Mouse (Mus musculus) midbrain, embryonic 15.5 days (tissue): Measurements from ENCODE around the gene Dab1. TPM values are rescaled to one million over a fixed set of nuclear protein-coding genes. Genes with fewer than 3 reads are reported as not detected.

Source experiments
- ATAC-seq: fragments of 200-750 bp; cut with Nextera tagmentation; replicated peaks from 2 replicates; pipeline ENCODE4 v1.8.0; 2017; ENCODE audit warnings: moderate TSS enrichment
- H3K27ac ChIP-seq: fragments of 300-500 bp; sonication (generic); 2 replicates; pipeline ENCODE4 v1.5.1; 2015; ENCODE audit warnings: mild to moderate bottlenecking, inconsistent platforms
- H3K27me3 ChIP-seq: fragments of 300-500 bp; sonication (generic); replicated peaks from 2 replicates; pipeline ENCODE4 v1.6.1; 2015; ENCODE audit warnings: inconsistent platforms
- H3K36me3 ChIP-seq: fragments of 300-500 bp; sonication (generic); replicated peaks from 2 replicates; pipeline ENCODE4 v1.6.1; 2015; ENCODE audit warnings: inconsistent platforms
- H3K4me1 ChIP-seq: fragments of 300-500 bp; sonication (generic); 2 replicates; pipeline ENCODE4 v1.6.1; 2015; ENCODE audit warnings: inconsistent platforms
- H3K4me2 ChIP-seq: fragments of 300-500 bp; sonication (generic); 2 replicates; pipeline ENCODE4 v1.6.1; 2015; ENCODE audit warnings: inconsistent platforms, mild to moderate bottlenecking, moderate library complexity
- H3K4me3 ChIP-seq: fragments of 300-500 bp; sonication (generic); 2 replicates; pipeline ENCODE4 v1.5.1; 2015; ENCODE audit warnings: mild to moderate bottlenecking, inconsistent platforms
- H3K9ac ChIP-seq: fragments of 300-500 bp; sonication (generic); 2 replicates; pipeline ENCODE4 v1.6.1; 2015; ENCODE audit warnings: mild to moderate bottlenecking, inconsistent platforms
- H3K9me3 ChIP-seq: fragments of 300-500 bp; sonication (generic); 2 replicates; pipeline ENCODE4 v1.6.1; 2016; ENCODE audit warnings: inconsistent platforms
- WGBS: fragments of 180-500 bp; shearing (Covaris S2); methylation state at CpG from one replicate; pipeline ENCODE4 v1.1.7; 2015; ENCODE audit warnings: mixed read lengths; 5-methylcytosine and 5-hydroxymethylcytosine counted together
- polyA plus RNA-seq: library from polyadenylated mRNA; unstranded; fragments of >200 nt; fragmentation: Nextera tagmentation; extraction: Ambion mirVana; gene quantifications from 2 replicates; pipeline ENCODE4 v1.2.1, GENCODE M21; 2015

The Dab1 gene
- polyA plus RNA-seq, 1 experiment from 2014 or later, result 135 TPM

DNA sequence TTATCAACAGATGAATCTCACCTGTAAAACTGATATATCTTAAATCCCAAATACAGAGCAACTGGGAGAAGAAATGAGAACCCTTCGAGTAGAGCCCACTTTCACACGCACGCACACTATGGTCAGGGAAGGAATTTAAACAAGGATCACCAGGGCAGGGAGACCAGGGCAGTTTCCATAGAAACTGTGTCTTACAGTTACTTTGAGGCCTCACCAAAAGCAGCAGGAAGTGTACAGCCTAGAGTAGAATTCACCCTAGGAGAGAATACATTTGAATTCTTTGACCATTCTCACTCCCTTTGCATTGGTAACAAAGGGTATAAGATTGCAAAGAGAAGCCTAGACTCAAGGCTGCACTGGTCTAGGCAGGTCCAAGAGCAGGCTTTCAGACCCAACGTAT is 1017.9 kb downstream of the Dab1 start:
- H3K27me3 ChIP-seq, result no peaks in the 10 kb centered on the region
- no peak overlapping the region for H3K9ac ChIP-seq
- H3K9me3 ChIP-seq, result no peaks in the 10 kb centered on the region
- no peak overlapping the region for H3K4me3 ChIP-seq
- no peak overlapping the region for H3K4me2 ChIP-seq
- WGBS, result 63% methylated on average over 4 of the region's 4 CpGs
- peaks cover 7% of the 10 kb centered on the region for H3K4me1 ChIP-seq
- ATAC-seq, result no peak
- no peak overlapping the region for H3K27ac ChIP-seq
- no peaks in the 10 kb centered on the region for H3K36me3 ChIP-seq

DNA sequence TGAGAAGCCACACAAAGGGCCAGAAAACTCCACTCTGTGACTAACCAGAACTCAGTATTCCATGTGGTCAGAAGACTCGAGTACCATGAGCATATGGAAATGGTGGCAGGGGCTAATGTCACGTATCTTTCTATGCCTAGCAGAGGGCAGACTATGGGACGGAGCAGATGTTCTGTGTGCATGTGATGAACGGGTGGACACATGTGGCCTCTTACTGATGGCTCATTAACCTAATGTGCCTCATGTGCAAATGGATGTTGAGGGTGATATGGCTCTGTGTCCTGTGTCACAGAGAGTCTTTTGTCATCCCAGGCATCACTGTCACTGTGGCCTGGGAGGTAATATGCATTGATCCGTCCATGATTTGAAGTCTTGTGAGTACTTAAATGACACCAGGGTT is 1021.5 kb downstream of the Dab1 start:
- WGBS, result 68% methylated on average over 5 of the region's 5 CpGs
- H3K27me3 ChIP-seq, result no peaks in the 10 kb centered on the region
- H3K9me3 ChIP-seq, result no peaks in the 10 kb centered on the region
- H3K4me2 ChIP-seq, result no peak overlapping the region
- H3K27ac ChIP-seq, result no peak overlapping the region
- H3K36me3 ChIP-seq, result no peaks in the 10 kb centered on the region
- peaks cover 30% of the 10 kb centered on the region for H3K4me1 ChIP-seq
- no peak overlapping the region for H3K4me3 ChIP-seq
- no peak for ATAC-seq
- H3K9ac ChIP-seq, result no peak overlapping the region

DNA sequence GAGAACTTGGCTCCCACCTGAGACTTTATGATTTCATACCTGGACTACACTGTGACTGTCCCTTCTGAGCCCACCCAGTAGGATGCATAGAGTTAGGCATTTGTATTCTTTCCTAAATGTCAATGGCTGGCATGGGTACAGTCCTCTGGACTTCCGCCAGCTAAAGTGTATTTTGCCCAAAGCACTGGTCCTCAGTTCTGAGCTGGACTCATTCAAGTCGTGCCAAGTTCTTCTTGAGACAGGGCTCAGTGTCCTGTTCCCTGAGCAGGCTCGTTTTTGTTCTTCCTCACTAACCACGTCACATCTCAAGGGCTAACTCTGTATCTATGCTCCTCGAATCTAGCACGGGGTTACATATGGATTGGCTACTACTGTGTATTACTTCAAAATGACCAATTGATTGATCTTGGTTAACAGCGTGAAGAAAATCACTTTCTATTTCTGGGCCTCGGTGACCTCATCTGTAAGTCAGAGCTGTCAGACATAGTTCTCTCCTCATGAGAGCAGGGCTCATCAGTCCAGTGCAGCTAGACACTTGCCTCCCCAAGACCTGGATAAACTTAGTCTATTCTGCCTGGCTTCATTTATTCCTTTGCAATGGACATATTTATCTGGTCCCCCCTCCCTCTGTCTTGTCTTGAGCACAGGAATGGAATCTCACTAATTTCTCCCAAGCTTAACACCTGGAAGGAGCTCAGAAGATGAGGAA is 1023.8 kb downstream of the Dab1 start:
- H3K4me1 ChIP-seq, result peaks cover 23% of the 10 kb centered on the region
- peak overlapping the region; percentile 49; the same call in 1 of the 2 replicates for H3K27ac ChIP-seq
- H3K9ac ChIP-seq, result no peak overlapping the region
- no peaks in the 10 kb centered on the region for H3K36me3 ChIP-seq
- ATAC-seq, result 0 out of 2 replicates have a peak, but pooled peaks have one; percentile 13
- no peak overlapping the region for H3K4me3 ChIP-seq
- no peaks in the 10 kb centered on the region for H3K27me3 ChIP-seq
- 80% methylated on average over 8 of the region's 8 CpGs for WGBS
- no peak overlapping the region for H3K4me2 ChIP-seq
- H3K9me3 ChIP-seq, result no peaks in the 10 kb centered on the region

DNA sequence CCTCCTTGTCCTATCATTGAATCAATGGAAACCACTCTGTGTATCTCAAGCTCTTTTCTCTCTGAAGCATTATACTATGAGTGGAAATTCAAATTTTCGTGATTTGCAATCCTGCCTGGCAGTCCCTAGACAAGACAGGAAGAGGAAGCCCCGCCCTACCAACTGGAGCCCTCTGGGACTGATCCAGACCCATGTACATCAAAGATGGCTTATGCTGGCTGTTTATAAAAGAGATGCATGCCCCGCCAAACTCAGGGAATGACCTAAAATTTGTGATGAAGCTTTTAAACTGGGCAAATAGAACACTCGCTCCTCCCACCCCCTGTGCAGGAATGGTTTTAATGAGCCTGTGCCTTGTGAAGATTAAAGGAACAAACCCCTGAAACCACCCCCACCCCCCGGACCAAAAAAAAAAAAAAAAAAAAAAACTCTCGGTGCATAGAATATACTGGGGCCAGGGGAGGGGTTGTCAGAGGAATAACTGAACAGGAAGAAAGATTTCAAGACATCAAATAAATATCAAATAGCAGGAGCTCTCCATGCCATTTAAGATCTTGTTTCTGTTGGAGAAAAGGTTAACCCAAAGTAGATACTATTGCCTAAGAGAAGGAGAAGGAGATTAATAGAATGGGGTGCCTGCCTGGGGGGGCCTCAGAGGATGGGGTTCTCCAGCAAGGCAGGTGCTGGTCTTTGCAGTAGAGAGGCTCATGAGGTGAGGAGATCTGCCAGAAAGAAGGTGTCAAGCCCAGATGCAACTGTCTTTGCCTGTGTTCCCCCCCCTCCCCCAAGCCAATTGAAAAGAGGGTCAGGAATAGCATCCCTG is 1024.6 kb downstream of the Dab1 start:
- peak overlapping the region; percentile 55; the same call in 1 of the 2 replicates for H3K27ac ChIP-seq
- no peak overlapping the region for H3K9ac ChIP-seq
- no peaks in the 10 kb centered on the region for H3K36me3 ChIP-seq
- H3K4me1 ChIP-seq, result peaks cover 23% of the 10 kb centered on the region
- no peak overlapping the region for H3K4me3 ChIP-seq
- no peak overlapping the region for H3K4me2 ChIP-seq
- peak; percentile 37 for ATAC-seq
- WGBS, result 44% methylated on average over 6 of the region's 6 CpGs
- no peaks in the 10 kb centered on the region for H3K27me3 ChIP-seq
- H3K9me3 ChIP-seq, result no peaks in the 10 kb centered on the region

DNA sequence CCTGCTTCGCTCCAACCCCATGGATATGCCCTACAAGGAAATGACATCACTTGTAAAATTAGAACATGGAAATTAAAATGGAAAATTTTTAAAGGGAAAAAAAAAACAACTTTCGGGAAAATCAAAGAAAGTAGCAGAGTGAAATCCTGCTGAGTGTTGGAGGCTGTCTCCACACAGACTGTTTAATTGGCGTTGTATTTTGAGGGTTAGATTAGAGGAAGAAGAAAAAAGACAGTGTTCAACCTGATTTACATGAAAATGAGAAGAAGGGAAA is 1025.1 kb downstream of the Dab1 start:
- Histone ChIP-seq H3K4me3 (no peak overlapping the region), H3K9me3 (no peaks in the 10 kb centered on the region), H3K9ac (no peak overlapping the region), H3K36me3 (no peaks in the 10 kb centered on the region), H3K4me1 (peaks cover 23% of the 10 kb centered on the region), H3K27ac (peak overlapping the region; percentile 55; the same call in 1 of the 2 replicates), H3K4me2 (no peak overlapping the region), H3K27me3 (no peaks in the 10 kb centered on the region)
- 46% methylated on average over 3 of the region's 3 CpGs for WGBS
- ATAC-seq, result 0 out of 2 replicates have a peak, but pooled peaks have one; percentile 15

DNA sequence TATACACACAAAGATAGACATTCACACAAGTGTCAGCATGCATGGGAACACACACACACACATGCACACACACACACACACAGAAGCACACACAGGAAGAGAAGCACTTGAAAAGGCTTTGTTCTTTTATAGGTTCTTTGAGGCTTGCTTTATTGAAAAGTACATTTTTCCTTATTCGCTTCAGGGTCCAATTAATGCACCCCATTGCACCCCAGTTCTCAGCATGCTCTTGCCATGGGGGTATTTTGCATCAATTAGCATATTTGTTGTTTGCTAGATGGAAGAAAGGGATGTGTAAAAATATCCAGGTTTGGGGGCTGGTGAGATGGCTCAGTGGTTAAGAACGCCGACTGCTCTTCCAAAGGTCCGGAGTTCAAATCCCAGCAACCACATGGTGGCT is 1025.7 kb downstream of the Dab1 start:
- Histone ChIP-seq H3K27ac (no peak overlapping the region), H3K9me3 (no peaks in the 10 kb centered on the region), H3K4me1 (peaks cover 23% of the 10 kb centered on the region), H3K4me2 (no peak overlapping the region), H3K27me3 (no peaks in the 10 kb centered on the region), H3K4me3 (no peak overlapping the region), H3K36me3 (no peaks in the 10 kb centered on the region), H3K9ac (no peak overlapping the region)
- 84% methylated on average over 4 of the region's 4 CpGs for WGBS
- 0 out of 2 replicates have a peak, but pooled peaks have one; percentile 29 for ATAC-seq

DNA sequence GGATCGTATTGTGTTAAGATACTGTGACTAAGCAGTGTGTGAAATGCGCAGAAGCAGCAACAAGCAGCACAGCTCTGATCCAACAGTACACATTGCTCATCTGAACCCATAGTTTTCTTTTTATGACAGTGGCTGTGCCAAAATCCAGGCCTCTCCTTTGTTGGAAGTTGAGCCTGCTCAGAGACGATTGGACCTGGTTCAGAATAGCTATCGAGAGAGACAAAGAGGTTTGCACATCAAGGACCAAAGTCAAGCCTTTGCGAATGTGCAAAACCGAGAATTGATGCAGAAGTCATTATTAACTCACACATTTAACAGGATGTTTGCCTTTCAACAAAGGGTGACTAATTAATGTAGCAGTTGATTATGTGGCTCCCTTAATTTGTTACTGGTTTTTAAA is 1032.6 kb downstream of the Dab1 start:
- 0 out of 2 replicates have a peak, but pooled peaks cover 3% of the 10 kb centered on the region for H3K4me1 ChIP-seq
- H3K9ac ChIP-seq, result no peak overlapping the region
- H3K27me3 ChIP-seq, result no peaks in the 10 kb centered on the region
- H3K4me3 ChIP-seq, result no peak overlapping the region
- no peak for ATAC-seq
- H3K4me2 ChIP-seq, result no peak overlapping the region
- no peaks in the 10 kb centered on the region for H3K36me3 ChIP-seq
- 50% methylated on average over 6 of the region's 6 CpGs for WGBS
- no peak overlapping the region; the same call in 1 of the 2 replicates for H3K27ac ChIP-seq
- H3K9me3 ChIP-seq, result no peaks in the 10 kb centered on the region

DNA sequence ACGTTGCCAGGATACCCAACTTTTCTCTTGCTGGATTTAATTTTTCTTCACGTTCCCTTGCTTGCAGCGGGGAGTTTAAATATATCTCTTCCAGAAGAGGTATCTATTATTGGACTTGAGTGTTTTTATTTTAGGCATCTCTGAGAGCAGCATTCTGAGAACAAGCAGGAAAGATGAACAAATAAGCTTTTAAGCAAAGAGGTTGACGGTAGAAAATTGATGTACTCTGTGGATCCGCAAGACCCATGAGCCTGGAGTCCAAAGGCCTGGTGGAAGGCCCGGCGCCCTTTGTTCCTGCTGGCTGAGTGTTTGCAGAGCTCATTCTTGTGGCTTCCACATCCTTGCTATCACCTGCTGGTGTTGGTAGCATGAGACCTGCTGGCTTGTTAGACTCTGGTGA is 1037.6 kb downstream of the Dab1 start:
- H3K4me2 ChIP-seq, result no peak overlapping the region
- H3K4me3 ChIP-seq, result no peak overlapping the region
- H3K4me1 ChIP-seq, result 0 out of 2 replicates have a peak, but pooled peaks cover 3% of the 10 kb centered on the region
- H3K27ac ChIP-seq, result 0 out of 2 replicates have a peak overlapping the region, but pooled peaks have one; percentile 34
- ATAC-seq, result no peak
- no peaks in the 10 kb centered on the region for H3K27me3 ChIP-seq
- no peak overlapping the region for H3K9ac ChIP-seq
- 82% methylated on average over 7 of the region's 7 CpGs for WGBS
- no peaks in the 10 kb centered on the region for H3K9me3 ChIP-seq
- H3K36me3 ChIP-seq, result no peaks in the 10 kb centered on the region

DNA sequence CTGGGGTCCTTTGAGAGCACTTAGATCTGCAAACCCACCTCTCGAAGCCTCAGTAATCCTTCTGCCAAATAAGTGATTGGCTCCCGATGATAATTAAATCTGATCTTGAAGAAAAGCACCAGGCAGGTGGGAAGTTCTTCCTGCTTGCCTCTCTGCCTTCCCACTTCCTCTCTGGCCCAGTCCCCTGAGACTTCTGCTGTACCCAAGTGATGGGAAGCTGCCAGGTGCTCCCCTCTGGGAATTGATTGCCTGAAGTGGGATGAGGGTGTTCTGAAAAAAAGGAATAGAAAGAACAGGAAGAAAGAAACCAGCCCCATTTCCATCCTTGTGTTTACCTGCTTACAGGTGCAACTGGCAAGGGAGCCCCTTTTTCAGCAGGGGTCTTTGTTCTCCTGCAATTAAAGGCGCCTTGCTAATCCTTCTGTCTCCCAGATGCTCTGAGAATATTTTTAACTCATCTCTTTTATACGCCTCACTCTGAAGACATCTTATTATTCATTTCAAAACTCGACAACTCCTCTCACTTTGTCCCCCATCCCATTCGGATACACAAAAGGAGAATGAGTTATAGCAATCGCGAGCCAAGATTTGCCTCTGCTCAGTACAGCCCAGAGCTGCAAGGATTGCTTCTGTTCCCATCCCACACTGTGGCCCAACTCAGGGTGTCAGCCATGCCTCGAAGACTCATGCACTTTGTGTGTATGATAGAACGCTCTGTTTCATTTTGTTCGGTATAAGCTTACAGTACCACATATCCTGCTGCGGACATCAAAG is 1043.9 kb downstream of the Dab1 start:
- Histone ChIP-seq H3K9ac (no peak overlapping the region), H3K27me3 (no peaks in the 10 kb centered on the region), H3K4me3 (no peak overlapping the region), H3K9me3 (no peaks in the 10 kb centered on the region), H3K27ac (no peak overlapping the region), H3K36me3 (no peaks in the 10 kb centered on the region), H3K4me1 (peaks cover 4% of the 10 kb centered on the region), H3K4me2 (no peak overlapping the region)
- 71% methylated on average over 12 of the region's 12 CpGs for WGBS
- ATAC-seq, result no peak

DNA sequence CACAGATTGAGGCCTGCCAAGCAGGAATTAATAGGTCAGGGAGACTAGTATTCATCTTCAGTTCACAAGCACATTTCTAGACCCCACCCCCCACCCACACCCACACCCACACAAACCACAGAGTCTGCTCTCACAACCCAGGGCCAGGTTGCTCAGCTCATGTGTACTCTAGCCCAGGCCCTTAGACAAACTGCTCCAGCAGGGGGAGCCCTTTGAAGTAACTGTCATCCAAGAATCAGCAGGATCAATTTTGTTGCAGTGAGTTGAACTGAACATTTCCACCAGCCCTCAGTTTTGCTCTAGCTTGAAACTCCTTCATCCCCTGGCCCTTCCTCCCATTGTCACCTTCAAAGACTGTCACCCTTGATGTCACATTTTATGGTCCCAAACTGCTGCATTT is 1046.4 kb downstream of the Dab1 start:
- peaks cover 4% of the 10 kb centered on the region for H3K4me1 ChIP-seq
- H3K36me3 ChIP-seq, result no peaks in the 10 kb centered on the region
- no peak overlapping the region for H3K4me3 ChIP-seq
- ATAC-seq, result no peak
- H3K27ac ChIP-seq, result no peak overlapping the region
- H3K4me2 ChIP-seq, result no peak overlapping the region
- H3K9me3 ChIP-seq, result no peaks in the 10 kb centered on the region
- no peaks in the 10 kb centered on the region for H3K27me3 ChIP-seq
- H3K9ac ChIP-seq, result no peak overlapping the region

DNA sequence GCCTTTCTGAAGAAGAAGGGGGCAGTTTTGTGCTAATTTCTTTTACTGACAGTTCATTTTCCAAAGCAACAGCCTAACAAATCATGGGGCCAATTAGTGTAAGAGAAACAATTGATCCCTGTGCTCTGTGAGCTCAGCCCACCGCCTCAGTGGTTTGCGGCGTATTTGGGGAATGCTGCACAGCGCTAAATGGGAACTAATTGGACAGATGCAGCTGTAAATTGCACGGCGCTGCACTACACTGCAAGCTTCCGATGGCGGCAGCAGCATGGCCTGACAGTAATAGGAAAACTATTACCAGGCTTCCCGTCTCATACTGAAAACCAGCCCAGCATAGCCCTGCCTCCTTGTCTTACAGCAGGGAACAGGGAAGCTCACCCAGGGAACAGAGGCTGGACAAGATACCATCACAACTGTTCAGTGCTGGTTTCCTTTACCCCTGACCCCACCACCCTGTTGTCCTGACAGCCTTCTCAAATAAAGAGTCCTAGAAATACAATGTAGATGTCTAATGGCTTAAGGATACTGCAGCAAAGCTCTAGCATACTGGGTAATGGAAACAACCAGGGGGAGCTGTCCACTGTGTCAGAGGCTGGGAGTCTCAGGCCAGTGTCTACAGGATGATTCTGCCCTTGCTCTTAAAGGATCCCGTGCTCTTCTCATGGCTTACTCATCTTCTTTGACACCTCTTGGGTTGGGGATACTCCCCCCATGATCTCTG is 1047.8 kb downstream of the Dab1 start:
- no peaks in the 10 kb centered on the region for H3K27me3 ChIP-seq
- no peak overlapping the region for H3K27ac ChIP-seq
- no peaks in the 10 kb centered on the region for H3K9me3 ChIP-seq
- ATAC-seq, result peak; percentile 42
- no peak overlapping the region for H3K4me3 ChIP-seq
- no peaks in the 10 kb centered on the region for H3K36me3 ChIP-seq
- H3K4me1 ChIP-seq, result peaks cover 4% of the 10 kb centered on the region
- 61% methylated on average over 10 of the region's 10 CpGs for WGBS
- no peak overlapping the region for H3K9ac ChIP-seq
- H3K4me2 ChIP-seq, result no peak overlapping the region

DNA sequence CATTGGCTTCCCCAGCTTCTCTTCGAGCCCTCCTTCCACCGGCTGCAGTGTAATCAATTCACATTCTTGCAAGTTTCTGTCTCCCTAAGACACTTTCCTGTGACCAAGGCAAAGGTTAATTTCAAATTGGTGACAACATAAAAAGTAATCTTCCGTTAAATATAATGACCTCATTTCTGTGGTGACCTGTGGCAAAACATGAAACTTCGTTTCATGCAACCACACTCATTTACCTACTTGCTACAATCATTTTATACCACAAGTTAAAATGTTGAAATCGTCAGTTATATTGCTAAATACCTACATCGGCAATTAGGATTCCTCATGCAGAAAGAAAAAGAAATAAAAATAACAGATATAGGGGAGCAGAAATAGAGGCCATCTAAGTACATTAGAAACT is 1048.9 kb downstream of the Dab1 start:
- Histone ChIP-seq H3K9me3 (no peaks in the 10 kb centered on the region), H3K36me3 (no peaks in the 10 kb centered on the region), H3K27ac (no peak overlapping the region), H3K4me1 (peaks cover under 1% of the 10 kb centered on the region; the same call in 1 of the 2 replicates), H3K4me2 (no peak overlapping the region), H3K4me3 (no peak overlapping the region), H3K9ac (no peak overlapping the region), H3K27me3 (no peaks in the 10 kb centered on the region)
- WGBS, result 82% methylated on average over 6 of the region's 6 CpGs
- ATAC-seq, result no peak
